Mouse (Mus musculus) lung, postnatal 36 days (tissue): ENCODE data around the gene Zfp217.

Source experiments
- DNase-seq: peaks from one replicate; pipeline ENCODE4 v3.0.0; 2022; ENCODE audit warnings: mixed read lengths

Zfp217 gene

DNA sequence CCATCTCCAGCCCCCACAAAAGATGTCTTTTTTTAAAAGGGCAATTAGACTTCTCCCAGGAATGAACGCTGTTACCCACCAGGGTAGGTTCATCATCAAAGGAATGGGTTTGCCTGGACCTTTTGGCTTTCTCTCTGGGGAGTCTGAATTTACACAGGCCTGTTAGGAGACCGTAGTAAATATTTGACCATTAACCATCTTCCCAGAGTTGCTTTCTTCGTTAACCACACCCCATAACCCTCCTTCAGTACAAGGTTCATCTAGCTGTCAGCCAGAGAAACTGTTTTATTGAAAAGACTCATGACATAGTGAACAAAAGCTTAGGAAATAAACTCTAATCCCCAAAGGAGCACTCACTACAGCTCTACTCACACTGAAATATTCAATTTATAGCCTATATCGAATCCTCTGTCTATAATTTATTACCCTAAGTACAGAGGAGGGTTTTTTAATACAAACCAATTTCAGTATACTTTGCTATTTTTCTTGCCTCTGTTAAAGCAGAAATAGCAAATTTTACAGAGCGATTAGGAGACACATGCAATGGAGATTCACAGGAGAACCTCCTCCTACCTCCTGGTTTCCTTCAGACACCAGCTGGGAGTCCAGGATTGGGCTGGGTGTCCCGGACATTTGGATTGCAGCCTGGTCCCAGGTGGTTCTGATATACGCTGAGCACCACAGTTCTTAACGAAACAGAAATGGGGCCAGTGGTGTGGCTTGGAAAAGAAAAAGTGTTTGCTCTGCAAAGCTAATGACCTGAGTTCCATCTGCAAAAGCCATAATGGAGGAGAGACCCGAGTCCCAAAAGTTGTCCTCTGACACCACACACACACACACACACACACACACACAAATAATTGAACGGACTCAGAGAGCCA lies 56.1 kb downstream of the Zfp217 start:
- no peak for DNase-seq

DNA sequence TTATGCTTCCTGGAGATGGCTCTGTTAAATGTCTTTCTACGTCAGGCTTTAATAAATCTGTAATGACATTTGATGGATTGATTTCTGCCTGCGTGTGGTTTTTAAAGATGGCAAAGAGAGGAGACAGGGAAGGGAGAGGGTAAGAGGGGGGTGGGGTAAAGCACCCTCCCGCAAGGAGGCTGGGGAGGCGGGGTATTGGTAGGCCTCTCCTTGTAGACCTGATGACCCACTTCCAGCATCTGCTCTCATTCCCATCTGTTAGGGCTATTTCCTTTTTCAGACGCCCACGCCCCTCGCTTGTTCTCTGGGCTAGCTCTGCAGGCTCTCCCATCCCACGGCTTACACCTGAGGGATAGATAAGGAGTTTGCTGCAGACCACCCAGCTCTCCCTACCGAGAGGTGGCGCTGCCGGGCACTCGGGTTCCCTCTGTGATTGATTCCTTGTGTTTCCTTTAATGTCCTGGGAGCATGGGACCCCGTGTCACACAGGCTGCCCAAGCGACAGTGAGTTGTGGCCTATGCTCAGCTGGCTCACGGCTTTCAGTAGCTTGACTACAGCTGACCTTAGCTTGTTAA lies 69.4 kb downstream of the Zfp217 start:
- DNase-seq, result peak; percentile 10

DNA sequence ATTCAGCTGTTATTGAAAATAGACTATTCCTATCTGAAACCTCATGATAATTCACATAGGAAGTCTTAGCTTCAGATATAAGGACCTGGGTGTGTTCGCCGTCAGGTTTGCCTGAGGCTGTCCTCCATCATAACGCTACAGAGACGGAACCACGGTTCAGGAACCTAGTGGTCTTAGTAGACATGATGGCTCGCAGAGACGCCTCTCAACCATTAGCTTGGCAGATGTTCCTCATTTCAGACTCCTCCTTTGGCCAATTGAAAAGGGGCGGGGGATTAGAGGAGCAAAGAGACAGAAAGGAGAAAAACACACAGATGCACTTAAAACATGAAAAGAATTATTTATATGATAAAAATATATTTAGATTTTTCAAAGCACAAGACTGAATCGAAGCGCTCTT lies 69.9 kb downstream of the Zfp217 start:
- no peak for DNase-seq

DNA sequence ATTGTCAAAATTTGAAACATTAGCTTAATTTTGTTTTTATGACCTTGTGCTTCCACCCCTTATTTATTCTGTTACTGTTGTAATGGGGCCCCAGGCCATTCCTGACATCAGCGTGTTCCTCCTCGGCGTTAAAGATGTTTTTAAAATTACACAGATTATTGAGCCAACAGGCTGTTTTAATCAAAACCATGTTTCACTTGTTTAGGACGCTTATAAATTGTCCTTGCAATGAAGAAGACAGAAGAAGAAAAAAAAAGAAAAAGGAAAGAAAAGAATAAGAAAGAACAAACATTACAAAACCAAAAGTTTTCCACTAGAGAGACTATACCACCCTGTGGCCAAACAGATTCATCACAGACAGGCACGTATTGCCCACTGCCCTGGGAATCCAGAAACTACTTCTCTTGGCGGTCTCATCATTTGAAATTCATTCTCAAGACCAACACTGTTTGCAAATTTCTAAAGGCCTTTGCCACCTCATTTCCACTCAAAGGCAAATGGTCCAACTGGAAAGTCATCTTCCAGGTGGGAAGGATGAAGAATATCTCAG lies 70.9 kb downstream of the Zfp217 start:
- no peak for DNase-seq

DNA sequence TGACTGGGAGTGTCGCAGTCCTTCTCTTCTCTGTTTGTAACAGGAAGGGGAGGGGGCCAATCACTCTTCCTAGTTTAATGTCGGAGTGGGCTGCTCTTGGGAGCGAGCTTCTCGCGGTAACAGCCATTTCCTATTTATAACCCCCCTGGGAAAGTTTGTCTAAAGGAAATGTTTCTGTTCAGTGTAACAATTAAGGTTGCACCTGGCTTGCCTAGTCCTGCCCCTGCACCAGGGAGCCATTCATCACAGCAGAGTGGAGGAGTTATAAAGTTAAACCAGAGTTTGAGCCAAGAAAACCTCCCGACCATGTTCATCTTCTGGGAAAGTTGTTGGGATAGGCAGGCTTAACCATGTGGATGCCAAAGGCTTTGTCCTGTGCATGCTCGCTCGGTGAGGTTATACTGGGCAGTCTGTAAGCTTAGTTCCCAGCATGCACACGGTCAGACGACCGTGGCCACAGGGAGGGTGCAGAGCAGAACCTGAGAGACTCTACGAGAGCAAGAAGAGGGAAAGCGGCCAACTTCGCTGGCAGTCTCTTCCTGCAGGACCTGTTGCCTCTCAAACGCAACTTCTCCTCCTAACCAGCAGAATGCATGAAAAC lies 77.2 kb downstream of the Zfp217 start:
- DNase-seq, result no peak

DNA sequence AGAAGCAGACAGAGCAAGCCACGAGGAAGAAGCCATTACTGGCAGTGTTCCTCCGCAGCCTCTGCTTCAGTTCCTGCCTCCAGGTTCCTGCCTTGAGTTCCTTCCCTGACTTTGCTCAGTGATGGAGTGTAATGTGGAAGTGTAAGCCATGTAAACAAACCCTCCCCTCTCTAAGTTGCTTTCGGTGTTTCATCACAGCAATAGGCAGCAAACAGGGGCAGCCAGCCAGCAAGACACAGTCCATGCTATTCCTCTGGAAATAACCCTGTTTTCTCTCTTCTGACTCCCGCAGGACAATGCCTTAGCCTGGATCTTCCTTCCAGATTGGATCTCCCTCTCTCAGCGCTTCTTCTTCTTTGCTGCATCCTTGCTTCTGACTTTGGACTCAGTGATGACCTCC lies 77.9 kb downstream of the Zfp217 start:
- no peak for DNase-seq

- DNase-seq, result no peak
Observed at GRCm38 (mm10) chr2:170062378-170062777, 85.5 kb downstream of the Zfp217 start.

- peak; percentile 49 for DNase-seq
Observed at GRCm38 (mm10) chr2:170060066-170060465, 87.8 kb downstream of the Zfp217 start.

DNA sequence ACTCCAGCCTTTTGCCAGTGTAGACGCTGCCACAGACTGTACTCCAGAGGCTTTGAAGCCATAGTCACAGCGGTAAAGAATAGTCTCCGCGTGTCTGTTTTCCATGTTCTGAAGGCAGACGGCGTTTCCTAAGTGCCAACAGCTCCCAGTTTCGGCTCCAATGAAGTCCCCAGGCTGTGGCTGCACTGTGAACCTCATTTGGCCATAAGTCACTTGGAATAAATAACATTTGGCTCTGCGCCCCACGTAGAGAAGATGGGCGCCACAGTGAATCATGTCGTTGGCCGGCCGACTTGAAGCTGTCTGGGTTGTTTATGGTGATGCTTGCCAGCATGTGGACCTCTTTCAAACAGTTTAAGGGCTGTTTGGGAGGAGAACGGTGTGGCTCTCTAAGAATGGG lies 89.1 kb downstream of the Zfp217 start:
- peak; percentile 21 for DNase-seq
